Mouse (Mus musculus): ENCODE results near the gene Snupn.

DNA sequence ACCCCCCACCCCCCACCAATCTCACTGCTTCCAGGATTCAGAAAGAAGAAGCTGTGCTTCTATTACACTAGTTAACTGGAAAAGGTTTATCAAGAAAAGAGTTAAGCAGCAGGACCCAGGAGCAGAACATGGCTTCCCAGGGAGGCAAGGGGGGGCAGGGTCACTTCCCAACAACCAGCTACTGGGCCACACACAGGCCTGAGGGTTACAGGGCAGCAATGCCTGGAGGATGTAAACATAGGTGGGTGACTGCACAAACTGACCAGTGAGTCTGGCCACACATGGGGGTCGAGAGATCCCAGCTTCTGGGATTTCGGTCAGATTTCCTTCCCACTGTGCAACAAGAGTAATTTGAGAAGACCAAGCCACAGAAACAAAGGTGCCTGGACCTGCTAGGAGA is 33.5 kb upstream of the Snupn start:
- TF ChIP-seq HCFC1 (IDR thresholded peaks at IDR 0.05; ENCODE audit: borderline replicate concordance, insufficient read depth, low read length) (no peak), MAFK (IDR thresholded peaks at IDR 0.05; ENCODE audit: insufficient read depth, low read depth, low read length) (no peak), ZNF384 (IDR thresholded peaks at IDR 0.05; ENCODE audit: low read depth, low read length) (no peak), ZC3H11A (IDR thresholded peaks at IDR 0.05; ENCODE audit: borderline replicate concordance, low read depth, low read length) (no peak)

Data from ES-E14 (cell line).